Mouse (Mus musculus): Measurements from ENCODE around the gene Rtl10. TPM values are rescaled to one million over a fixed set of nuclear protein-coding genes. Genes with fewer than 3 reads are reported as not detected.

Gene Rtl10
- polyA plus RNA-seq, 1 experiment: 4.9 TPM

GRCm38 (mm10) chr16:18490894-18491293, 7.8 kb upstream of the Rtl10 start:
- Histone ChIP-seq H3K36me3 (ENCODE audit: control insufficient read depth, insufficient read depth, low read length) (no peaks in the 10 kb centered on the region), H3K4me1 (ENCODE audit: control insufficient read depth, insufficient read depth, insufficient read length, low read length) (no peaks in the 10 kb centered on the region), H3K27ac (ENCODE audit: insufficient read depth, low read depth, low read length) (no peak overlapping the region), H3K27me3 (ENCODE audit: control insufficient read depth, insufficient read depth, low read length) (no peaks in the 10 kb centered on the region), H3K4me3 (ENCODE audit: low read depth, low read length) (no peak overlapping the region)
- 54% methylated on average over 1 of the region's 1 CpGs for WGBS
- TF ChIP-seq POLR2A (IDR thresholded peaks at IDR 0.05; ENCODE audit: low read depth, low read length) (no peak), CTCF (IDR thresholded peaks at IDR 0.05; ENCODE audit: extremely low read depth, insufficient read length, insufficient replicate concordance, low read depth, low read length) (no peak)

GRCm38 (mm10) chr16:18497865-18498515, 711 bp upstream of the Rtl10 start:
- peaks cover 9% of the 10 kb centered on the region; the same call in 1 of the 2 replicates for H3K4me1 ChIP-seq (ENCODE audit: control insufficient read depth, insufficient read depth, insufficient read length, low read length)
- 3% methylated on average over 6 of the region's 6 CpGs for WGBS
- H3K4me3 ChIP-seq (ENCODE audit: low read depth, low read length): peak overlapping the region; percentile 89
- peak overlapping the region; percentile 80 for H3K27ac ChIP-seq (ENCODE audit: insufficient read depth, low read depth, low read length)
- no peak for TF ChIP-seq POLR2A (IDR thresholded peaks at IDR 0.05; ENCODE audit: low read depth, low read length)
- TF ChIP-seq CTCF (IDR thresholded peaks at IDR 0.05; ENCODE audit: extremely low read depth, insufficient read length, insufficient replicate concordance, low read depth, low read length): no peak
- H3K27me3 ChIP-seq (ENCODE audit: control insufficient read depth, insufficient read depth, low read length): no peaks in the 10 kb centered on the region
- no peaks in the 10 kb centered on the region for H3K36me3 ChIP-seq (ENCODE audit: control insufficient read depth, insufficient read depth, low read length)

GRCm38 (mm10) chr16:18498996-18499395, 295 bp downstream of the Rtl10 start:
- H3K4me3 ChIP-seq (ENCODE audit: low read depth, low read length): peak overlapping the region; percentile 89
- no peak overlapping the region for H3K27ac ChIP-seq (ENCODE audit: insufficient read depth, low read depth, low read length)
- peaks cover 9% of the 10 kb centered on the region; the same call in 1 of the 2 replicates for H3K4me1 ChIP-seq (ENCODE audit: control insufficient read depth, insufficient read depth, insufficient read length, low read length)
- H3K27me3 ChIP-seq (ENCODE audit: control insufficient read depth, insufficient read depth, low read length): no peaks in the 10 kb centered on the region
- WGBS: under 1% methylated on average over 24 of the region's 24 CpGs
- no peaks in the 10 kb centered on the region for H3K36me3 ChIP-seq (ENCODE audit: control insufficient read depth, insufficient read depth, low read length)
- TF ChIP-seq POLR2A (IDR thresholded peaks at IDR 0.05; ENCODE audit: low read depth, low read length) (no peak), CTCF (IDR thresholded peaks at IDR 0.05; ENCODE audit: extremely low read depth, insufficient read length, insufficient replicate concordance, low read depth, low read length) (no peak)

GRCm38 (mm10) chr16:18501531-18501930, 2.8 kb downstream of the Rtl10 start:
- no peak overlapping the region for H3K4me3 ChIP-seq (ENCODE audit: low read depth, low read length)
- H3K36me3 ChIP-seq (ENCODE audit: control insufficient read depth, insufficient read depth, low read length): no peaks in the 10 kb centered on the region
- peaks cover 11% of the 10 kb centered on the region; the same call in 1 of the 2 replicates for H3K4me1 ChIP-seq (ENCODE audit: control insufficient read depth, insufficient read depth, insufficient read length, low read length)
- H3K27ac ChIP-seq (ENCODE audit: insufficient read depth, low read depth, low read length): no peak overlapping the region
- no peaks in the 10 kb centered on the region for H3K27me3 ChIP-seq (ENCODE audit: control insufficient read depth, insufficient read depth, low read length)
- TF ChIP-seq CTCF (IDR thresholded peaks at IDR 0.05; ENCODE audit: extremely low read depth, insufficient read length, insufficient replicate concordance, low read depth, low read length) (no peak), POLR2A (IDR thresholded peaks at IDR 0.05; ENCODE audit: low read depth, low read length) (no peak)
- WGBS: 92% methylated on average over 6 of the region's 6 CpGs

GRCm38 (mm10) chr16:18503566-18504342, 5.1 kb downstream of the Rtl10 start:
- no peak overlapping the region for H3K27ac ChIP-seq (ENCODE audit: insufficient read depth, low read depth, low read length)
- peaks cover 20% of the 10 kb centered on the region for H3K4me1 ChIP-seq (ENCODE audit: control insufficient read depth, insufficient read depth, insufficient read length, low read length)
- no peaks in the 10 kb centered on the region for H3K36me3 ChIP-seq (ENCODE audit: control insufficient read depth, insufficient read depth, low read length)
- no peak overlapping the region for H3K4me3 ChIP-seq (ENCODE audit: low read depth, low read length)
- 91% methylated on average over 14 of the region's 14 CpGs for WGBS
- no peaks in the 10 kb centered on the region for H3K27me3 ChIP-seq (ENCODE audit: control insufficient read depth, insufficient read depth, low read length)
- TF ChIP-seq CTCF (IDR thresholded peaks at IDR 0.05; ENCODE audit: extremely low read depth, insufficient read length, insufficient replicate concordance, low read depth, low read length) (no peak), POLR2A (IDR thresholded peaks at IDR 0.05; ENCODE audit: low read depth, low read length) (no peak)

- H3K27ac ChIP-seq (ENCODE audit: insufficient read depth, low read depth, low read length): no peak overlapping the region
- H3K36me3 ChIP-seq (ENCODE audit: control insufficient read depth, insufficient read depth, low read length): no peaks in the 10 kb centered on the region
- TF ChIP-seq CTCF (IDR thresholded peaks at IDR 0.05; ENCODE audit: extremely low read depth, insufficient read length, insufficient replicate concordance, low read depth, low read length) (no peak), POLR2A (IDR thresholded peaks at IDR 0.05; ENCODE audit: low read depth, low read length) (no peak)
- no peak overlapping the region for H3K4me3 ChIP-seq (ENCODE audit: low read depth, low read length)
- H3K4me1 ChIP-seq (ENCODE audit: control insufficient read depth, insufficient read depth, insufficient read length, low read length): peaks cover 22% of the 10 kb centered on the region
- no peaks in the 10 kb centered on the region for H3K27me3 ChIP-seq (ENCODE audit: control insufficient read depth, insufficient read depth, low read length)
- WGBS: 77% methylated on average over 3 of the region's 3 CpGs
These were observed 8.0 kb downstream of the Rtl10 start for GRCm38 (mm10) chr16:18506524-18507199.

GRCm38 (mm10) chr16:18507200-18507549, 8.5 kb downstream of the Rtl10 start:
- no peak overlapping the region for H3K27ac ChIP-seq (ENCODE audit: insufficient read depth, low read depth, low read length)
- 24% methylated on average over 1 of the region's 1 CpGs for WGBS
- peaks cover 22% of the 10 kb centered on the region for H3K4me1 ChIP-seq (ENCODE audit: control insufficient read depth, insufficient read depth, insufficient read length, low read length)
- no peak for TF ChIP-seq POLR2A (IDR thresholded peaks at IDR 0.05; ENCODE audit: low read depth, low read length)
- TF ChIP-seq CTCF (IDR thresholded peaks at IDR 0.05; ENCODE audit: extremely low read depth, insufficient read length, insufficient replicate concordance, low read depth, low read length): no peak
- no peaks in the 10 kb centered on the region for H3K36me3 ChIP-seq (ENCODE audit: control insufficient read depth, insufficient read depth, low read length)
- H3K4me3 ChIP-seq (ENCODE audit: low read depth, low read length): no peak overlapping the region
- H3K27me3 ChIP-seq (ENCODE audit: control insufficient read depth, insufficient read depth, low read length): no peaks in the 10 kb centered on the region

Data from small intestine, adult 2 months (tissue).